Mouse (Mus musculus) stomach, embryonic 14.5 days (tissue): Measurements from ENCODE around the gene Lhfpl2. TPM values are rescaled to one million over a fixed set of nuclear protein-coding genes. Genes with fewer than 3 reads are reported as not detected.

Experiments used
- ATAC-seq: fragments of 200-750 bp; cut with Nextera tagmentation; 2 replicates; pipeline ENCODE4 v1.8.0; 2017; ENCODE audit warnings: low read depth, moderate TSS enrichment; ENCODE audit not compliant: insufficient number of reproducible peaks, insufficient read depth, low FRiP score
- H3K27ac ChIP-seq: fragments of 300-500 bp; sonication (generic); 2 replicates; pipeline ENCODE4 v1.5.1; 2014; ENCODE audit warnings: mild to moderate bottlenecking, low read length, moderate library complexity, mixed read lengths
- H3K27me3 ChIP-seq: fragments of 300-500 bp; sonication (generic); 2 replicates; pipeline ENCODE4 v1.6.1; 2014; ENCODE audit warnings: low read length, control low read depth, mixed read lengths; ENCODE audit not compliant: control insufficient read depth, insufficient read depth
- H3K36me3 ChIP-seq: fragments of 300-500 bp; sonication (generic); 2 replicates; pipeline ENCODE4 v1.6.1; 2014; ENCODE audit warnings: mild to moderate bottlenecking, control low read depth, low read length, moderate library complexity, mixed read lengths; ENCODE audit not compliant: control insufficient read depth, insufficient read depth
- H3K4me1 ChIP-seq: fragments of 300-500 bp; sonication (generic); 2 replicates; pipeline ENCODE4 v1.6.1; 2014; ENCODE audit warnings: low read length, control low read depth, mixed read lengths; ENCODE audit not compliant: control insufficient read depth, insufficient read depth
- H3K4me2 ChIP-seq: fragments of 300-500 bp; sonication (generic); replicated peaks from 2 replicates; pipeline ENCODE4 v1.6.1; 2014; ENCODE audit warnings: low read depth, low read length, control low read depth
- H3K4me3 ChIP-seq: fragments of 300-500 bp; sonication (generic); 2 replicates; pipeline ENCODE4 v1.5.1; 2014; ENCODE audit warnings: low read depth, low read length, control low read depth
- H3K9ac ChIP-seq: fragments of 300-500 bp; sonication (generic); replicated peaks from 2 replicates; pipeline ENCODE4 v1.6.1; 2014; ENCODE audit warnings: low read depth, mild to moderate bottlenecking, control low read depth, low read length, moderate library complexity, mixed read lengths
- H3K9me3 ChIP-seq: fragments of 300-500 bp; sonication (generic); 2 replicates; pipeline ENCODE4 v1.6.1; 2016; ENCODE audit warnings: low read depth, low read length, control low read depth; ENCODE audit not compliant: control insufficient read depth
- WGBS: fragments of 180-500 bp; shearing (Covaris S2); extraction: QIAGEN DNeasy Blood & Tissue Kit; methylation state at CpG from one replicate; pipeline ENCODE4 v1.1.7; 2014; 5-methylcytosine and 5-hydroxymethylcytosine counted together
- polyA plus RNA-seq: library from polyadenylated mRNA; unstranded; fragments of >200 nt; fragmentation: Nextera tagmentation; extraction: Ambion mirVana; gene quantifications from 2 replicates; pipeline ENCODE4 v1.2.1, GENCODE M21; 2014

Gene Lhfpl2
- polyA plus RNA-seq, 1 experiment from 2014 or later = 20.8 TPM

DNA sequence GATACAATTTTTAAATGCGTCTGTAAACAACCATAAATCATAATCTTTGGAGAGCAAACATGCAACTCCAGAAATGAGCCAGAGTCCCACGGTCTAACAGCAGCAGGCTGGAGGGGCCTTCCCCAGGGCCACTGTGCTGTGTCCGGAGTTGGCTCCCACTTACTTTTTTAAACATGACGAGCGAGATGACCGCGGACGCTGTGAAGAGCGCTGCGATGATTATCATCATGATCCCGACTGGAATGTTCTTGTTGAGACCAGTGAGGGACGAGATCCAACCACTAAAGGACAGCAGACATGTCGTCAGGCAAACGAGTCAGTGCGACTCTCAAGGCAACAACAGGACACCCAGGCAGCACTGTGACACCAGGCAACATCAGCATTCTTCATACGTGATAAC is 150.4 kb downstream of the Lhfpl2 start:
- H3K4me1 ChIP-seq = no peaks in the 10 kb centered on the region
- H3K4me3 ChIP-seq = no peak overlapping the region
- H3K9me3 ChIP-seq = 0 out of 2 replicates have a peak, but pooled peaks cover 3% of the 10 kb centered on the region
- H3K4me2 ChIP-seq = no peak overlapping the region
- no peaks in the 10 kb centered on the region; the same call in none of the 2 replicates for H3K36me3 ChIP-seq
- H3K27me3 ChIP-seq = no peaks in the 10 kb centered on the region
- H3K9ac ChIP-seq = no peak overlapping the region
- H3K27ac ChIP-seq = no peak overlapping the region
- no peak for ATAC-seq
- 94% methylated on average over 16 of the region's 16 CpGs for WGBS

DNA sequence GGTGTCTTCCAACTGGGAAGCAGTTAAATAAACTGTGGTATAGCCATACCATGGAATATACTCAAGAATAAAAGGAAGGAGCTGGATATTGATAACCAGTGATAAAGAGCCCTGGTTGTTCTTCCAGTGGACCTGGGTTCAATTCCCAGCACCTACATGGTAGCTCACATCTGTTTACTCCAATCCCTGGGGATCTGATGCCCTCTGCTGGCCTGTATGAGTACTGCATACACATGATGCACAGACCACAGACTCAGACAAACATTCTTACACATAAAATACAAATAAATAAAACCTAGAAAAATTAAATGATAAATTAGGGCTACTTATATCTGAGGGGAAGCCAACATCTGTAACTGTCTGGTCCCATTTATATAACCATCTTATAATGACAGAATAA is 151.3 kb downstream of the Lhfpl2 start:
- no peak for ATAC-seq

DNA sequence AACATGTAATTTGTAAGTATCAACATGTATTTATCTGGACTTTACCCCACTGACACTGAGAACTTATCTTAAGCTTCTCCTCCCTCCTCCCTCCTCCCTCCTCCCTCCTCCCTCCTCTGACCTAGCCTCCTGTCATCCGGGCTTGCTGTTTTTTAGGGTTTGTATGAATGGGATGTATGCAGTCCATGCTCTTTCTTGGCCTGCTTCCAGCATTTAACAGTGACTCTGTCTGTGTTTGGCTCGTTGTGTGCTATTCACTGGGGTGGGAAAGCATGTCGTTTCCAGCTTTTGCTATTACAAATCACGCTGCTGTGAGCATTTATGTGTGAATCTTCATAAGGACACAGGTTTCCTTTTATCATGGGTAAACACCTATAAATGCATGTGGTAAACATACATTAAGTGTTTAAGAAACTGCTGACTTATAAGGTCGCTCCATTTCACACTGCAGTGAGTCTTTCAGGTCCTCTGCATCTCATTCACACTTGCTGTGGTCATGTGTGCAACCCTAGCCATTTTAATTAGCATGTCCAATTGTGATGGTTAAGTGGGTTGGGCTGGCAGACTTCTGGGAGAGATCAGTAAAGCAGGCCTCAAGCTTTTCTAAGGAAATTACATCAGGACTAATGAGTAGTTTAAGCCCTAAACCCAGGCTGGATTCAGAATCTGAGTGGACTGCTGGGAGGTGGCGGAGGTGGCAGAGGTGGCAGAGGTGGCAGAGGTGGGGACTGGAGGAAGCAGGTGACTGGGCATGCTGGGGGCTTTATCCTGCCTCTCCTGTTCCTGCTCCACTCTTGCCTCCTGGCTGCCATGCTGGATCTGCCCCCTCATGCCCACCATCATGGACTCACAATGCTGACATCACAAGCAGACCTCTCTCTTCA is 153.9 kb downstream of the Lhfpl2 start:
- WGBS = 54% methylated on average over 6 of the region's 6 CpGs
- Histone ChIP-seq H3K27ac (no peak overlapping the region), H3K4me2 (no peak overlapping the region), H3K27me3 (no peaks in the 10 kb centered on the region), H3K4me1 (no peaks in the 10 kb centered on the region), H3K9me3 (0 out of 2 replicates have a peak, but pooled peaks cover 3% of the 10 kb centered on the region), H3K36me3 (no peaks in the 10 kb centered on the region; the same call in 1 of the 2 replicates), H3K4me3 (no peak overlapping the region), H3K9ac (no peak overlapping the region)
- no peak for ATAC-seq

More for the DNA sequence above, 151.3 kb downstream of the Lhfpl2 start:
- Histone ChIP-seq H3K27ac (no peak overlapping the region), H3K27me3 (no peaks in the 10 kb centered on the region), H3K4me1 (no peaks in the 10 kb centered on the region), H3K36me3 (no peaks in the 10 kb centered on the region; the same call in none of the 2 replicates), H3K4me3 (no peak overlapping the region), H3K9ac (no peak overlapping the region), H3K9me3 (0 out of 2 replicates have a peak, but pooled peaks cover 3% of the 10 kb centered on the region), H3K4me2 (no peak overlapping the region)

DNA sequence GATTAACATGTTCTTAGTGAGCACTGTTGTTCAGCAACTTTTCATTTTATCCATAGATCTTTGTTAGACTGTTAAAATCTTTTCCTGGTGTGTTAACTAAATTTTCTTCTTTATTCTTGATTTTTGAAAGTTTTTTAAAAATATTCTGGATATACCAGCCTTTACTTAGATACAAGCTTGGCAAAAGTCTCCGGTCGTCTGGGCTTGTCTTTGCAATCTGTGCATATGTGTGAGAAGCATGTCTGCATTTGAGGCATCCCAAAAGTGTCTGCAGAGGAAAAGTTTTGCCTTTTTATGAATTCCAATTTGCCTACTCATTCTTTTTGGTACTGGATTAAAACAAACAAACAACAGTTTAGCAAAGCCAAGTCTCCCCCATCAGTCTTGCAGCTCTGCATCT is 154.6 kb downstream of the Lhfpl2 start:
- Histone ChIP-seq H3K27me3 (no peaks in the 10 kb centered on the region), H3K4me2 (no peak overlapping the region), H3K36me3 (no peaks in the 10 kb centered on the region; the same call in 1 of the 2 replicates), H3K4me3 (no peak overlapping the region), H3K27ac (no peak overlapping the region), H3K9me3 (0 out of 2 replicates have a peak, but pooled peaks cover 3% of the 10 kb centered on the region), H3K4me1 (no peaks in the 10 kb centered on the region), H3K9ac (no peak overlapping the region)
- ATAC-seq = no peak
- WGBS = 99% methylated on average over 2 of the region's 2 CpGs

DNA sequence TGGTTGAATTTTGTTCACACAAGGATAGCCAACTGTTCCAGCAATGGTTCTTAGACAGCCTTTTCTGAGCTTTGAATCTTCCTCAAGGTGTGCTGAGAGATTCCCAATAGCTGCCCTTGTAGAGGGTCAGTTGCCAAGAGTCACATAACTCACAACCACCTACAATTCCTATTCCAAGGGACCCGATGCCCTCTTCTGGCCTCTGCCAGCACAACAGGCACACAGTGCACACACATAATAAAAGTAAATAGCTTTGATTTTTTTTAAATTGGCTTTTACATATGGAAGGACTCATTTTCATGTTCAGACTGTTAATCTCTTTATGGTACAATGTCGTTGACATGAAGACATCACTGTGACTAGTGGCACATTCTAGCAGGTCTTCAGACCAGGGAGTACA is 155.1 kb downstream of the Lhfpl2 start:
- WGBS = 88% methylated on average over 2 of the region's 2 CpGs
- Histone ChIP-seq H3K4me2 (no peak overlapping the region), H3K4me1 (no peaks in the 10 kb centered on the region), H3K9me3 (0 out of 2 replicates have a peak, but pooled peaks cover 3% of the 10 kb centered on the region), H3K9ac (no peak overlapping the region), H3K27me3 (no peaks in the 10 kb centered on the region), H3K27ac (no peak overlapping the region), H3K4me3 (no peak overlapping the region), H3K36me3 (no peaks in the 10 kb centered on the region; the same call in 1 of the 2 replicates)
- ATAC-seq = no peak

DNA sequence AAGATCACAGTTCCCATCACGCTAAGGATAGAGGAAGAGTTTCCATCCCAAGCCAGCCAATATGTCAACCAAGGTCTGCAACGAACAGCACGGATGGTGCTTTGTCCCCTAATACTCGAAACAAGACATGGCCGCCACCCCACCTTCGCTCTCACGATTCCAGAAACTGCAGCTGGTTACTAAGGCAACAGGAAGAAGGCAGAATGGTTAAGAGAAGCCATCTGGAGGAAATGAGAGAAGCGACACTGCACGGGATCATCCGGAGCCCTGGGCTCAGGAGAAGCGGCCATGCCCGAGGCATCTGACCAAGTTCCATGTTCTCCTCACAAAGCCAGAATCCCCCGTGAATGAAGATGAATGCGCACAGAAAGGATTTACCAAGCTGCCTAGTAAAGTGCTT is 166.0 kb downstream of the Lhfpl2 start:
- Histone ChIP-seq H3K27me3 (no peaks in the 10 kb centered on the region), H3K27ac (no peak overlapping the region), H3K4me1 (no peaks in the 10 kb centered on the region), H3K9me3 (no peaks in the 10 kb centered on the region), H3K4me3 (no peak overlapping the region), H3K36me3 (no peaks in the 10 kb centered on the region), H3K4me2 (no peak overlapping the region), H3K9ac (no peak overlapping the region)
- 68% methylated on average over 14 of the region's 14 CpGs for WGBS
- no peak for ATAC-seq

DNA sequence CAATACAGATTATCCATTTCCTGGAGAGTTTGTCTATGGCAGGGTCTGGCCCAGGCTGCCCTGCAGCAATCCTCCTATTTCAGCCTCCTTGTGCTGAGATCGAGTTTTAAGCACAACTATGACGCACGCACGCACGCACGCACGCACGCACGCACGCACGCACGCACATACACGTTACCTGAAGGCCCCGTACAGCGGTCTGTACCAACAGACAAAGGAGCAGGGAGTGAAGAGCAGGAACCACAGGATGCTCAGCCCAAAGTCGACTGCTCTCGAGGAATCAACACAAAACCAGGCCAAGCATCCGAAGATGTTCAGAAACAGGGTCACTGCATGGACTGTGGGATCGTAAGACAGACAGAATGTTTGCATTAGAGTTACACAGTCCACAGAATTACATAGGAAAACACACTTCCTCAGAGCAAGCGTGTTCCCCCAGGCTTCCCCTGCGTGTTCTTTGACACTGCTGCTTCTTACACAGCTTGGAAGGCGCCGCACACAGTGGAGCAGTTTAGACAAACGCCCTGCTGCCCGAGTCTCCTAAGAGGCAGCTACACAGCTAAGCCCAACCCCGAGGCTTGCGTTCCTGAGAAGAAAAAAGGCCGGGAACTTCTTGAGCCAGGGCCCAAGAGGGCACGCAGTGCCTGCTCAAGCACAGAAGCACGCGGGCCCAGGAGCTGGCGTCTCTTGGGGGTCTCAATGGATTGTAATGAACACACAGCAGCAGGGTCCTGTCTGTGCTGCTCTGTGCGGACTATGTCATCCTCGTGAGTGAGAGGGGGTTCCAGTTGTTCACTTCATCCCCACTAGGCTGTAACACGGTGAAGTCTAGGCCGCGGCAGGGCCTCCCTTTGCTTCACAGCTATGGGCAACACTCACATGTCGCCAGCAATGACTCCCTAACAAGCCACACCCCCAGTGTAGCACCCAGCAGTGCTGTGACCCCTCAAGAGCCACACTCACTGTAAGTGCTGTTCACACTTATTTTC is 167.4 kb downstream of the Lhfpl2 start:
- Histone ChIP-seq H3K9ac (no peak overlapping the region), H3K9me3 (no peaks in the 10 kb centered on the region), H3K4me2 (no peak overlapping the region), H3K4me1 (no peaks in the 10 kb centered on the region), H3K36me3 (no peaks in the 10 kb centered on the region), H3K27me3 (no peaks in the 10 kb centered on the region), H3K27ac (no peak overlapping the region), H3K4me3 (no peak overlapping the region)
- ATAC-seq = no peak
- WGBS = 93% methylated on average over 38 of the region's 38 CpGs

DNA sequence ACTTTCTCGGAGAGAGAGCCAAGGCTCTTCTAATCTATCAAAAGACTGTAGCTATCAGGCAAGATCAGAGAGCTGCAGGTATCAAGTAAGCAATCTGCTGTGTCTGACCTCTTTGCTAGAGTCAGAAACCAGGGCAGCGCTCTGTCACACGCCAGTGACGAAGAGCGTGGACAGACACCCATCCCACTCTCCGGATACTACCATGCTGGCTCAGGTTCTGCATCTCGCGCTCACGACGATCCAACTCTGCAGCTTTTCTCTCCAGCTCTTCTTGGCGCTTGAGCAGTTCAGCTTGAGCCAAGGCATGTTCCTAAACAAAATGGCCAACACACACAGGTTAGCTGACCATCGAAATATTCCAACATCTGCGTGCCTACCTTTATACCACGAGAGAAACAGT is 174.3 kb downstream of the Lhfpl2 start:
- Histone ChIP-seq H3K9ac (no peak overlapping the region), H3K27me3 (no peaks in the 10 kb centered on the region), H3K9me3 (no peaks in the 10 kb centered on the region), H3K4me3 (no peak overlapping the region), H3K27ac (no peak overlapping the region), H3K4me1 (no peaks in the 10 kb centered on the region), H3K36me3 (no peaks in the 10 kb centered on the region), H3K4me2 (no peak overlapping the region)
- no peak for ATAC-seq
- WGBS = 84% methylated on average over 14 of the region's 14 CpGs
